Mouse (Mus musculus) spleen, postnatal 14 days (tissue): Measurements from ENCODE around the gene Ptbp2.
A peak's percentile ranks its signal among the peaks of the same experiment; 100 is the strongest.

Experiments
- DNase-seq, 2 experiments: peaks; one replicate each; pipeline ENCODE4 v3.0.0; 2021 to 2022; ENCODE audit warnings: low spot score in 2 of 2

Ptbp2 gene

GRCm38 (mm10) chr3:119784366-119784765, at the start of gene Ptbp2:
Gene Ptbp2 (minus strand): TSS chr3:119784466.
- no peak for DNase-seq

GRCm38 (mm10) chr3:119814678-119815077, 30.4 kb upstream of the Ptbp2 start:
- DNase-seq, result no peak

GRCm38 (mm10) chr3:119806123-119806522, 21.9 kb upstream of the Ptbp2 start:
- DNase-seq, result no peak

- DNase-seq, result no peak
Observed at GRCm38 (mm10) chr3:119794677-119795365, 10.6 kb upstream of the Ptbp2 start.

- peak; percentile 59 to 74 for DNase-seq
Observed at GRCm38 (mm10) chr3:119782946-119783701, 1.1 kb downstream of the Ptbp2 start.

- peak; percentile 13 to 17 for DNase-seq
Observed at GRCm38 (mm10) chr3:119782022-119782945, 2.0 kb downstream of the Ptbp2 start.

GRCm38 (mm10) chr3:119780876-119781275, 3.4 kb downstream of the Ptbp2 start:
- no peak for DNase-seq

- no peak for DNase-seq
Observed at GRCm38 (mm10) chr3:119779261-119779660, 5.0 kb downstream of the Ptbp2 start.

GRCm38 (mm10) chr3:119778431-119778830, 5.8 kb downstream of the Ptbp2 start:
- no peak for DNase-seq

- DNase-seq, result no peak
Observed at GRCm38 (mm10) chr3:119776129-119776528, 8.1 kb downstream of the Ptbp2 start.

GRCm38 (mm10) chr3:119772789-119773188, 11.5 kb downstream of the Ptbp2 start:
- no peak for DNase-seq

GRCm38 (mm10) chr3:119763772-119764171, 20.5 kb downstream of the Ptbp2 start:
- DNase-seq, result no peak

- no peak for DNase-seq
Observed at GRCm38 (mm10) chr3:119761732-119762131, 22.5 kb downstream of the Ptbp2 start.

GRCm38 (mm10) chr3:119753791-119754190, 30.5 kb downstream of the Ptbp2 start:
- no peak for DNase-seq

GRCm38 (mm10) chr3:119749551-119750249, 34.6 kb downstream of the Ptbp2 start:
- DNase-seq, result no peak

GRCm38 (mm10) chr3:119749140-119749539, 35.1 kb downstream of the Ptbp2 start:
- DNase-seq, result no peak

- no peak for DNase-seq
Observed at GRCm38 (mm10) chr3:119746656-119747055, 37.6 kb downstream of the Ptbp2 start.

- no peak for DNase-seq
Observed at GRCm38 (mm10) chr3:119745801-119746200, 38.5 kb downstream of the Ptbp2 start.

- DNase-seq, result no peak
Observed at GRCm38 (mm10) chr3:119729863-119730262, 54.4 kb downstream of the Ptbp2 start.

GRCm38 (mm10) chr3:119712066-119712465, 72.2 kb downstream of the Ptbp2 start:
- no peak for DNase-seq

GRCm38 (mm10) chr3:119711503-119711902, 72.8 kb downstream of the Ptbp2 start:
- no peak for DNase-seq
